Mouse (Mus musculus): Measurements from ENCODE around the gene Tlr8.

Gene Tlr8

GRCm38 (mm10) chrX:167205813-167206520 is 58.2 kb downstream of the Tlr8 start:
- DNase-seq (ENCODE audit: low spot score in 2 of 2): peak; percentile 42 to 59

- DNase-seq (ENCODE audit: low spot score in 2 of 2): no peak
These were observed 62.8 kb downstream of the Tlr8 start for GRCm38 (mm10) chrX:167201365-167201764.

GRCm38 (mm10) chrX:167195228-167195649 is 68.9 kb downstream of the Tlr8 start:
- DNase-seq (ENCODE audit: low spot score in 2 of 2): no peak
